In genomic region chr19:57014808-57015207, GRCm38 (mm10) we compare ENCODE assay signal across 11 mouse cellular contexts. TPM values are rescaled to one million over a fixed set of nuclear protein-coding genes. Genes with fewer than 3 reads are reported as not detected.
DNase-seq lines count a peak whose midpoint lies in the region.
"Had no signal": no experiment of that assay in that cellular context is flagged by ENCODE, and none has a peak within 500 bp of the region (broad histone marks: within the 10 kb centered on the region; RNA-seq: fewer than 3 reads in every experiment).

No protein-coding gene starts in this region.

- peak; percentile 69 for DNase-seq in adrenal gland, postnatal 14 days
- no peak for DNase-seq in adrenal gland, postnatal 4 days (ENCODE audit: low spot score in 2 of 2)
- DNase-seq in urinary bladder, postnatal 14 days (ENCODE audit: low spot score): peak; percentile 55
- DNase-seq in urinary bladder, adult 2 months (ENCODE audit: low spot score): no peak
- DNase-seq in gastrocnemius, postnatal 10 days: peak; percentile 34
- DNase-seq in frontal cortex, postnatal 10 days (ENCODE audit: low spot score in 2 of 2): no peak
- DNase-seq in right cerebral cortex, postnatal 14 days: no peak
- no peak for DNase-seq in thymus, postnatal 14 days
- DNase-seq: cerebellum, adult 8-10 months; kidney, adult 18-20 months; kidney, postnatal 4 days had no signal

RNA-seq across cellular contexts. Expression of gene Afap1l2, which starts 6.8 kb away (rescaled TPM):
- 15.2 and 17.3 TPM in 2 replicates for total RNA-seq in adrenal gland, postnatal 14 days (2021)
- total RNA-seq in adrenal gland, postnatal 4 days (2021): 10 to 100 TPM; 20.5 to 20.6 TPM
- polyA plus RNA-seq in urinary bladder, adult 2 months (2012; rRNA removed): 11.4 and 12.2 TPM in 2 replicates
- total RNA-seq in gastrocnemius, postnatal 10 days (2021): 10 to 100 TPM; 14.2 to 22.4 TPM

Comparison
In these comparisons a context has a peak if more than half of its experiments do, and no peak if none do; other contexts are left out.
1. DNase-seq: peak in adrenal gland, postnatal 14 days (single experiment), urinary bladder, postnatal 14 days (single experiment) and gastrocnemius, postnatal 10 days (single experiment); none in adrenal gland, postnatal 4 days (0 of 2), urinary bladder, adult 2 months (single experiment), frontal cortex, postnatal 10 days (0 of 2), right cerebral cortex, postnatal 14 days (single experiment) and thymus, postnatal 14 days (single experiment).